Mouse (Mus musculus) cerebellum, adult 11 months (tissue): ENCODE measurements around the gene Rnase4.

Experiments used
- DNase-seq: peaks from one replicate; pipeline ENCODE4 v3.0.0; 2022

The Rnase4 gene

DNA sequence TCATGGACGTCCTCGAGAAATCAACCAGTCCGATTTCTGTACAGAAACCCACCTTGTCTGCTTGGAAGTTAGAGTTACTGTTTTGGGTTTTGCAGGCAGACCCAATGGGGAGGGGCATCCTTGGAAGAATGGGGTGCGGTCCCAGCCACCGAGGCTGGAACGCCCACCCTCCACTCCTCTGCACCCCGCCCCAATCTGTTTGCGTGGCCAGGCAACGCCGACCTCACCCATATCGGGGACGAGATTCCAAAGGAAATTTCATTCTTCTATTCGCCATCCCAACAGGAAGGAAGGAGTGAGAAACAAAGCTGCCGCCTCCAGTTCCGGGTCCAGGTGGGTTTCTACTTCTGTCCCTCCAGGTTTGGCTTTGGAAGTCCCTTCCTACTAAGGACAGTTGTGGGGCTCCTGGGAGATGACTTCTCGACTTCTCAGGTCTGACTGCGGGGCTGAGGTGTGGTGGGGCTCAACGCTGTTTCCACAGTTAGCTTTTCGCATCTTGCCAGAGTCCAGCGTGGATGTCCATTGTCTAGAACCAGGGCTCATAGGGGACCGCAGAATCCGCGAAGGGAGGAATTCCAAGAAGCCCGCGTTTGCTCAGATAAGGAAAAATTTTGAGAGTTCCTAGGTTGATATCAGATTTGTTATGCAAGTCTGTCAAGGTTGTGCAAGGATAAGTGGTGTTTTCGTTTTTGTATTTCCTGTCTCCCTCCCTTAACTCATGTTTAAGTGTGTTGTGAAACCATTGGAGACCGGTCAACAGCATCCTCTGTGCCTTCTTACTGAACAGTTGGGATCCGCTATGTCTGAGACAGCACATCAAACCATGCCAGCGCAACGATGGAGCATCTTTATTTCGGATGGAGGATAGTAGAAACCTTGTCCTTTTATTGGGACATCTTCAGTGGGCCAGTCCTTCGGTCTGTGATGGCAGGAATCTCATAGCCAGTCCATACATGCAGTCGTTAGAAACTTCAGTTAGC, at the start of gene Rnase4, which contains the start of gene Ang:
TSS of gene Rnase4 (plus strand) at position 157 of the 980 bp plus-strand sequence.
TSS of gene Ang (plus strand) at position 230 of the 980 bp plus-strand sequence.
- peak; percentile 34 for DNase-seq

DNA sequence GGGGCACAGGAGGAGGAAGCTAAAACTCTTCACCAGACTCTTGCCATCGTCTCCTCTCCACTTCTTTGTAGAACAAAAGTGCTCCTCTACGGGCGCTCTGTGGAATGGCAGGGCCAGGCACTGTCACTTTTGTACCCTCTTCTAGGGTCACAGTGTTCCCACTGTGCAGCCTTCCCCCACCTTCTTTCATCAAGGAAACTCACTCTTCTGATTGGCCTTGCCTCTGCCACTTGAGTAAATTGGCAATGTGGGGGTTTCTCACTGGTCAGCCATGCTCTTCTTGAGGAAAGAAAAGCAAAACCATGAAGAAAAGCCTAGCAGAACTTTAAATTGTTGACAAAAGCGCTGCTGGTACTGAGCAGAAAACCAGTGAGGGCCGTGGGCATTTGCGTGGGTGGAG, 49.1 kb upstream of the Rnase4 start, which contains the start of gene Rnase9:
TSS of gene Rnase9 (minus strand) at position 101 of the 400 bp plus-strand sequence.
- DNase-seq: no peak

DNA sequence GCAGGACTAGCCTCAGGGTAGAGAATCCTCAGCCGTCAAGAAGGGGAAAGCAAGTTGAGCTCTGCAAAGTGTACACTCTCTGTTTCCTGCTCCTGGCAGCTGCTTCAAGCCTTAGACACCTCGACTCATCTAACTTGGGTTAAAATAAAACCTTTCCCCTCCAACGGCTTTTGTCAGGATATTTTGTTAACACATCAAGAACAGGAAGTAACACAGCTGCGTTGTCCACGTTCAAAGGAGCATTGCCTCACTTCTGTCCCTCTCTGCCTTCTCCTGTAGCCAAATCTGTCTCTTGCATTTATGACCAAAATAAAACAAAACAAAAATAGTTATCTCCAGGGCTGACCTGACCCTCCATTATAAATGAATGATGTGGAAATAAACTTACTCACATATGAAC, 43.0 kb upstream of the Rnase4 start:
- no peak for DNase-seq

DNA sequence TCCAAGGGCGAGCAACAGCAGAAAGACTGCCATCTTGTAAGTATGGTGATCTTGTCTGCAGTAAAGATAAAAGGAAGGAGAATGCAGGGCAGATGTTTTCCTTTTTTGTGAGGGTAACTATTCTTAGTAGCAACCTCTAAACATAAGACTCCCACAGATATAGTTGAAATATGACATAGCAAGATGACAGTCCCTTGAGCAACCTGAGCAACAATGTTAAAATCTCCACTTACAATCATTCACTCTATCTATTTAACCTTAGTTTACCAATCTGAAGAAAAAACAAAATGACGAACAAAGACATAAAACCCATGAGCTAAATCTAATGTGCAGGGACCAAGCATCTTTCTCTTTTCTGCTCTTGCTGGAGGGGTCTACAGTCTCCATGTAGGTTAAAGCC, 40.8 kb upstream of the Rnase4 start, which contains the start of gene Rnase11:
TSS of gene Rnase11 (minus strand) at position 101 of the 400 bp plus-strand sequence.
- DNase-seq: no peak

DNA sequence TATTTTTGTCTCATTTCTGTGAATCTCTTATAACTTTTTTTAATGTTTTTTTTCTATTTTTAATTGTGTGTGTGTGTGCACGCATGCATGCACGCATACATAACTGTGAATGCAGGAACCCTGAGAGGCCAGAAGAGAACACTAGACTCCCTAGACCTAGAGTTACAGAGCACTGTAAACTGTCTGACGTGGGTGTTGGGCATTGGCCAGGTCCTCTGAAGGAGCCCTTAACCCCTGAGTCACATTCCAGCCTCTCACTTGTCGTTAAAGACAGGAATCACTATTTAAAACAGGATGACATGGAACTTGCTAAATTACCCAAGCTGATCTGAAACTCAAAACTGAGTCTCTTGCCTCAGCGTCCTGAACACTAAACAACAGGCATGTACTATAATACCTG, 38.9 kb upstream of the Rnase4 start:
- DNase-seq: no peak

DNA sequence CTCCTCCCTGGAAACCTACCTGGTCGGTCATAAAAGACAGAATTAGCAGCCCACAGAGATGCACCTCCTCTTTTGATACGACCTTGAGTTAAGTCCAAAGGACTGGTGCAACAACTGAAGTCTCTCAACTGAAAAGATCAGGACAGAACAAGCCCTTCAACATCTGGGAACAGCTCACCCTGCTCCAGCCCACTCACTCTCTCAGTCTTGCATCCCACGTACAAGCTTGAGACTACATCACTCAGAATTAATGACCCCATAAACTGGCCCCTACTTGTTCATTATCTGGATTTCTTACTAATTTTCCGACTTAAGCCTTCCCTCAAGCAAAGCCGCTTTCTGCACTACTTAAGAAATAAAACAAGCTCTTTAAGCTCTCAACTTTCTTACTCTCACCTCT, 37.7 kb upstream of the Rnase4 start:
- DNase-seq: no peak

DNA sequence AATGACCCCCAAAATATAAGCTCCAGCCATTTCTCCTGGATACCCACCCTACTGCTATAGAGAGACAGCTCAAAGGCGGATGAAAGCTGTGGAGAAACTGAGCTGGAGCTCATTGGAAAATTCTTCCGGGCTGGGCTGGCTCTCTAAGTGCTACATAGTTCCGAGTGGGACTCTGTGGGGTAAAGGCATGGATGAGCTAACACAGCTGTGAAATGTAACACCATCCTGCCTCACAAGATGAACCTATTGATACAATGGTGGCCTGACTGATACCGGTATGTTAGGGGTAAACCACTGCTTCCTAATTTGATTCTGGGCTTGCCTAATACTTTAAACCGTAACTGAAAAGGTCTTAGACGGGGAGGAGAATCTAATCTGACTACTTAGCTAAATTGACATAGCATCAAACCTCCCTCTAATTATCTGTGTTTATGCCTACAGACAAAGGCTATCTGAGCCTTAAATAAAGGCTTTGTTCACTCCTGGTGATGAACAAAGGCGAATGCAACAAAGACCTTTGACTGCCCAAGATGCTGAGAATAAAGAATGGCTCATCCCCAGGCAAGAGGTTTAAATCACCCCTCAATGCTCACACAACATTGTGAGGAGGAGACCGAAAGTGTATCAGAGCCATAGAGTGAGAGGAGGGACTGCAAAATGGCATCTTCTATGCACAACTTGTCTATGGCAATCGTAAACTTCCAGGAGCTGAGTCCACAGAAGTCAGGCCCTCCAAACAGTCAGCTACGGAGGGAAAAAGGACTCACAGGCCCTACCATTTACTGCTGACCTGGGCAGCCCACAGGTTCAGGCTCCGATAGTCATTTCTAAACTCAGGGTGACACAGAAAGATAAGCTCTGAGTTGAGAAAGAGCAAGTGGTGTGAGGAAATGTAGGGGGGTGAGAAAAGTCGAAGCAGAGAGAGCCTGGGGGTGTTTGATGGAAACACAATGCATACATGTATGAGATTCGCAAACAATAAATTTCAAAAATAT, 36.3 kb upstream of the Rnase4 start:
- no peak for DNase-seq

DNA sequence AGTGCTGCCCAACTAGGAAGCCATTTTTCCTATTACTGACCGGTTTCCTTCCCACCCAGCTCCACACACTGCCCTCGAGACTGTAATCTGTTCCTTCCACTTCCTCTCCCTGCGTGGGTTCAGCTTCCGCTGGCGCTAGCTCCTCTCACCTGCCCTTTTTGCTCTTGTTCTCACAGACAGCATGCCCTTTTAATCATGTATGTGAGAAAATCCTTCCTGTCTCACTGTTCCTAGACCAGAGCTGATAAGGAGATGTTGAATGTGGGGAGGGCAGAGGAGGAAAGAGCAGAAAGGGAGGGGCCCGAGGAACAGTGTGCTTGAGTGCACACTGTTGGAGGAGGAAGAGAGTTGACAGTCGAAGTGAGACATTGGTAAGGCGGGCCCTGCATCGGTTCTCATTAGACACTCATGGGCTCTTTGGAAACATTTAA, 33.5 kb upstream of the Rnase4 start, which contains the start of gene Rnase12:
TSS of gene Rnase12 (minus strand) at position 261 of the 431 bp plus-strand sequence.
- no peak for DNase-seq

DNA sequence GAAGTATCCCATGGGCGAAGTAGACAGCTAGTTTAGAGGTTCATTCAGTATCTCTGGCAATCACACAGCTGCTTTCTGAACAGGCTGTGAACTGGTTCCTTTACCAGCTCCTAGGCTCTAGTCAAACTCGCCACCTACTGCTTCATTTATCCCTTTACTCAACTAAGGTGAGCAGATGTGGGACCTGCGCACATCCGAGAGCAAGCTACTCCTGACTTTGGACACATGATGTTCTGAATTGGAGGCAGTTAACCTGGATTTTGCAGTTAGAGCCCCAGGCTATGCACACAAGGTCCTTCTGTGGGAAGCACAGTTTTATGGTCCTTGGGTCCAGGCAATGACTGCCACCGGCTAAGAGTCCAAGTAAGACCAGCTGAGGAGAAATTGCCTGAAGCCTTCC, 30.1 kb upstream of the Rnase4 start:
- DNase-seq: no peak

DNA sequence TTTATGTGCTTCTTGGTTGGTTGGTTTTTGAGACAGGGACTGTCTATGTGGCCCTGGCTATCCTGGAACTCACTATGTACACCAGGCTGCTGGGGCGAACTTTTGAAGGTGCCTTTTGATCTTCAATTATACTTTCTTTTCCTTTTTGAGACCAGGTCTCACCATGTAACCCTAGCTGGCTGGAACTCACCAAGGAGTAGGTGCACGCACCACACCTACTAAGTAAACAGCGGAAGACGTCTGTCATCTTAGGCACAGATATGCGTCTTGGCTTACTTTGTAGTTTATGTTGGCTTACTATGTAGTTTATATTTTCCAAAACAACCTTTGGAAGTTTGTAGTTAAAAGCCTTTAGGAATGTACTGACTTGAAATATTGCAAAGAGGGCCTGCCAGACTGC, 21.9 kb upstream of the Rnase4 start:
- DNase-seq: no peak

DNA sequence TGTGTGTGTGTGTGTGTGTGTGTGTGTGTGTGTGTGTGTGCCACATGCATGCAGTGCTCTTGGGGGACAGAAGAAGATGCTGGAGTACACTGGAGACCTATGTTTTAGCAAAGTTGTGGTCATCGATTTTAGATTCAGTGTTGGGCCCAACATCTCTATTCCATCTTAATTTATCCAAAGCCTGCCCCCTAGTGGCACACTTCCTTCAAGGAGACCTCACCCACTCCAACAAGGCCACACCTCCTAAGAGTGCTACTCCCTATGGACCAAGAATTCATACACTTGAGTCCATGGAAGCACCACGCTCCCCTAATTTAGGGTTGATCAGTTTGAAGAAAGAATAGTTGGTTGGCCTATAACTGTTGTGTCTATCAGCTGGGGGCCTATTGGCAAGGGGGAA, 21.3 kb upstream of the Rnase4 start:
- no peak for DNase-seq

DNA sequence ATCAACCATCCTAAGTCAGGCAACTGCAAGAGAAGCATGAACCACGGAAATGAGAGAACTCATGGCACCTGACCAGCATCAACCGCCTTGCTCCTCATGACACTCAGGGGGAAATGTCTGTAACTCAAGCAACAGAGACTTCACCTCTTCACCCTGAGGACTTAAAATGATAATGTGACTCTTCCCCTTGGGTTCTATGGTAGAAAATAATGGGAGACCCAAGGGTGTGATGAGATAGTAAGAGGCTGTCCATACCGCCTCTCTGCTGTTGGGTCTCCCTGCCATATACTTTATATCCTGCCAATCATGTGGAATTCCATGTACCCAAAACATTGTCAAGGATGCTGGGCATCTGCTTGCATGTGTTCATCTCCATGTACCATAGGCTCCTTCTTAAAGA, 16.5 kb upstream of the Rnase4 start, which contains the start of gene Olfr750:
TSS of gene Olfr750 (minus strand) at position 101 of the 400 bp plus-strand sequence.
- no peak for DNase-seq

DNA sequence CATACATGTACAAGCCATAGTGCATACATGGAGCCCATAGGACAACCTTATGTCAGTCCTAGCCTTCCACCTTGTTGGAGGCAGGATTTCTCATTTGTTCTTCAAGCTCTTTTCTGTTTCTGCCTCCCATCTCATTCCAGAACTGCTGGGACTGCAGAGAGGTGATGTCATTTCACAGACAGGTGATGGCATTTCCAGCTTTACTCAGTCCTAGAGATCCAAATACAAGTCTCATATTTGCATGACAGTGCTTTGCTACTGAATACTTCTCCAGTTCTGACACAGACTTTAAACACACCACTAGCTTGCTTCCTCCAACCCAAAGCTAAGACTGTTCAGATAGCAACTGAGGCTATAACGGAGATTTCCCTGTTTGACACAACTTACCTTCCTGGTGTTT, 11.7 kb upstream of the Rnase4 start:
- no peak for DNase-seq

DNA sequence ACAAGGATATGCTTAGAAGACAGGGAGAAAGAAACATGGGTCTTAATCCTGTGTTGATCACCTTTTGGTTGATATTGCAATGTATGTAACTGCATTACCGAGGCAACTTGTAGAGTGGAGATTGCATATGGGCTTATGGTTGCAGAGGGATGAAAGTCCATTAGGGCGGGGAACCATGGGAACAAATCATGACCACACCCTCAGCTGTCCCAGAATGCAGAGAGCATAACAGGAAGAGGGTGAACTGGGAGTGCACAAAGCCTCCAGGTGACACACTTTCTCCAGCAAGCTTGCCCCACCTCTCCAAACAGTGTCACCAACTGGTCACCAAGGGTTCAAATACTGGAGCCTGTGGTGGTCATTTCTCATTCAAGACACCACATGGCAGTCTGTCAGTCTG, 9.8 kb upstream of the Rnase4 start:
- no peak for DNase-seq

DNA sequence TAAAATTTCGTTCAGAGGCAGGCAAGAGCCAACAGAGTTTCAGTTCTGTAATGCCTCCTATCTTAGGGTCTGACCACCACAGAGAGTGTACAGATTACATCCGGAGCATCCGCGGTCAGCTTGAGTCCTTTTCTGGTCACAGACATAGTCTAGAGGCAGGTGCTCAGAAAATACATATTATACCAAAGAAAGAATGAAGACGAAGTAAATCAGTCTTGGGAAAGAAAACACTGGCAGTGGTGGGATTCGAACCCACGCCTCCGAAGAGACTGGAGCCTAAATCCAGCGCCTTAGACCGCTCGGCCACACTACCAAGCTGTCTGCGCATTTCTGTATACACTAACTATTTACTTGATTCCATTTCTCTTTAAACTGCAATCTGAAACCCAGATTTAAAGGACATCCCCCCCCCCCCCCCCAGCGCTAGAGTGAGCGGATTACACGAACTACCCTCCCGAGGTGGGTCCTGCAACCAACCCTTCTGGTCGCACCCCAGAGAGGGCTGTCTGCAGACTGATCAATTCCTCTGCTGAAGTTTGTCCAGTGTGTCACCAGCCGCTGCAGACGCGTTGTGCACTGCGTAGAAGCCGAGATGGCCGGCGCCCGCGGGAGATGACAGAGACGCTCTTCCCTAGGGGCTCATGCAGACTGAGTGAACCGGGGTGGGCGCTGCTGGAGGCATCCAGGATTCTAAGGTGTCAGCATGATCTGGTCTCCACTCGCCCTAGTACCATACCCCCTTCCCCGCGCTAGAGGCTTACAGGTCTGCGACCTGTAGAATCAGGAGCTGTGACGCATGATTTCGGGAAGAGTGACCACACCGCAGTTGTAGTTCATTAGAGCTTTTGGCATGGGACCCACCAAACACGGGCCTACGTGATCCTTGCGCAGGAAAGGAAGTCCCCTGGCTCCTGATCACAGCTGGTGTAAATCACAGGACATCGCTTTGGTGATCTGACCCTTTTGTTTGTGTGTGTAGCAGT, 8.0 kb upstream of the Rnase4 start:
- peak; percentile 52 for DNase-seq

DNA sequence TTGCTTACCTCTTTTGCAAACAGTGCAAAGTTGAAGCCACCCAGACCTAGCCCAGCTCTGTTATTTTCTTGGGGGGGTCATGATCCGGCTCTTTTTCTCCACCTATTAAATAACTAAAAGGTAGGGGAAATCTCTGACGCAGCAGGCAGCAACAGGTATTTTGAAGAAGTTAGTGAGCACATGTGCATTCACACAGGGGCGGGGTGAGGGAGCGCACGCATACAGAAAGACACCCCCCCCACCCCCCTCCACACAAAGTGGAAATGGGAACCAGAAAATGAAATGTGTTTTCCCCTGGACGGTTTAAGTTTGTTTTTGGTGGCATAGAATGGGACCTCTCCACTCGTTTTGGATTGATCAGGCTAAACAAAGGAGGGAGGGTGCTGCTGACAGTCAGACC, 7.1 kb upstream of the Rnase4 start:
- no peak for DNase-seq

DNA sequence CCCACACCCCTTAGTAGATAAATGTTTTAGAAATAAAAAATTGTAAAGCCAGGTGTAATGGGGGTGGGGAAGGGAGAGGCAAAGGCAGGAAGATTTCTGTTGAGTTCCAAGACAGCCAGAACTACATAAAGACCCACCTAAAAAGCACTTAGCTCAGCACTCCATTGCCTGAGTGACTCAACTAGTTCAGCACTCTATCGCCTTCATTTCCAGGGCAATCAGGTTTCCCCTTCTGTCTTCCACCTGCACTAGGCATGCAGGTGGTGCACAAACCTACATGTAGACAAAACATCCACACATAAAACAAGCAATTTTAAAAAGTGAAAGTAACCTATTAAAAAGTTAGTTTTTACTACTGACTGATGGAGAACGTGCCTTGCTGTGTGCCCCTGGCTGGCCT, 5.8 kb upstream of the Rnase4 start:
- DNase-seq: no peak

DNA sequence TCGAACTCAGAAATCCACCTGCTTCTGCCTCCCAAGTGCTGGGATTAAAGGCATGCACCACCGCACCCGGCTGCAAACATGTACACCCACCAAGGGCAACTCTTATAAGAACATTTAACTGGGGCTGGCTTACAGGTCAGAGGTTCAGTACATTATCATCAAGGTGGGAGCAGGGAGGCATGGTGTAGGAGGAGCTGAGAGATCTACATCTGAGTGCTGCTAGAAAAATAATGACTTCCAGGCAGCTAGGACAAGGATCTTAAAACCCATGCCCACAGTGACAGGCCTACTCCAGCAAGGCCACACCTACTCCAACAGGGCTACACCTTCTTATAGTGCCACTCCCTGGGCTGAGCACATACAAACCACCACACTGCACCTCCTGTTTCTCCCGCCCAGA, 5.0 kb upstream of the Rnase4 start:
- no peak for DNase-seq

DNA sequence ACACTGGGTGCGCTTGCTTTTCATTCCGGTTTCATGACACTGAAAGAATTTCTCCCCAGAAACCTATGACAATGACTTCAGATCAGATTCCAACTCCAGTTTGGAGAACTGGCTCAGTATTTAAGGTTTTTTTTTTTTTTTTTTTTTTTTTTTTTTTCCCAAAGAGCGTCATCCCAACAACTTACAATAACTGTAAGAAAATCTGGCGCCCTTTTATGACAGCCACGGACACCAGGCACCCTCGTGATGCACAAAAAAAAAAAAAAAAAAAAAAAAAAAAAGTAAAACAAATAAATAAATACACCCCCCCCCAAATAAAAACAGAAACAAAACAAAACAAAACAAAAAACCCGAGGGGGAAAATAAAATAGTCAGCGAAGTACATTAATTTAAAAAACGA, 3.1 kb upstream of the Rnase4 start:
- no peak for DNase-seq

DNA sequence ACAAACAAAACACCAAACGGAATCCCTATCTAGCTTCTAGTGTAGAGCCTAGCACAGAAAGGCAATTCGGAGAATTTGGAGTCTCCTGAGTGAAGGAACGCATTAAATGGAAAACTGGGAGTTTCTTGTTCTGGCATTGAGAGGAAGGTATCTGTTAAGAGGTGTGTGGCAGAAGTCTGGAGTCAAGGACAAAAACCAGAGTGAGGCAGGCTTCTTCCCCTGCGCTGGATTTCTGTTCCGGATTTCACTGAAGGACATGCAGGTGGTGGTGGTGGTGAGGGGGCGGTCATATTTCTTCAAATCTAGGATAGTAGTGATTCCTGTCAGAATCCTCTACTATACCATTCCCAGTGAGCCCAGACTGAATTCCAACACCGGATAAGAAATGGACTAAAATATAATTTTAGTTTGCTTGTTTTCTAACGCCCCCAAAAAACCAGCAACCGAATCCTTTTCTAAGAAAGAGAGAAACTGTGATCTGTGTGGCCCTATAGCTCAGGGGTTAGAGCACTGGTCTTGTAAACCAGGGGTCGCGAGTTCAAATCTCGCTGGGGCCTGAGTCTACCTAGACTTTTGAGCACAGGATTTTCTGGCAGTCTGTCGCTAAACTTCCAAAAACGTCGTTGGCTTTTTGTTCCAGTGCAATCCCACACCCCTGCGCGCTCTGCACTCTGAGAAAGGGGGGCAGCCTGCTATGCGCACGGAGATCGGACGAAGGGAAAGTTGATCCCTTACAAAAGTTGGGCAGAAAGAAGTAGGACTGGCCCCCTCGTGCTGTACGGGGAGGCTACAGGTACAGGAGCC, 2.5 kb upstream of the Rnase4 start:
- peak; percentile 84 for DNase-seq
